Mouse (Mus musculus) right cerebral cortex, adult 2 months (tissue): ENCODE results near the gene Mical3.

ENCODE experiments used
- DNase-seq, 2 experiments: peaks; one replicate each; pipeline ENCODE4 v3.0.0; 2021 to 2022; ENCODE audit warnings: low spot score in 2 of 2

Gene Mical3

GRCm38 (mm10) chr6:121053585-121054112 lies 77.2 kb downstream of the Mical3 start:
- DNase-seq: no peak

- DNase-seq: no peak
These were observed 78.7 kb downstream of the Mical3 start for GRCm38 (mm10) chr6:121051972-121052629.

DNA sequence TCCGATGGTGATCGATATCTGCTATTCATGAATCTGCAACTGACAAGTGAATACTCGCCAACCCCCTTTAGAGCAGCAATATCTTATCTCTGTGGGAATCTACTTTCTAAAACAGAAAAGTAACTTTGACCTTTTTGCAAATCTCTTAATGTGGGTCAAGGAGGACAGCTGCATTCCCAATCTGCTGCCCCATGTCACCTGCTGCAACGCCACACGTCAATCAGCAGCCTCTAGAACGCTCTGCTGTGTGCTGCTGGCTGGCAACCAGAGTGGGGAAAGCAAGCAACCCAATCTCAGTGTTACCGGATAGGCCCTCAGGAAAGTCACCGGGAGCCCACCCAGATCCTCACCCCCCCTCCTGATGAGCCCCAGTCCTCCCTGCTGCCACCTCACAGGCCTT lies 79.4 kb downstream of the Mical3 start:
- DNase-seq: no peak

DNA sequence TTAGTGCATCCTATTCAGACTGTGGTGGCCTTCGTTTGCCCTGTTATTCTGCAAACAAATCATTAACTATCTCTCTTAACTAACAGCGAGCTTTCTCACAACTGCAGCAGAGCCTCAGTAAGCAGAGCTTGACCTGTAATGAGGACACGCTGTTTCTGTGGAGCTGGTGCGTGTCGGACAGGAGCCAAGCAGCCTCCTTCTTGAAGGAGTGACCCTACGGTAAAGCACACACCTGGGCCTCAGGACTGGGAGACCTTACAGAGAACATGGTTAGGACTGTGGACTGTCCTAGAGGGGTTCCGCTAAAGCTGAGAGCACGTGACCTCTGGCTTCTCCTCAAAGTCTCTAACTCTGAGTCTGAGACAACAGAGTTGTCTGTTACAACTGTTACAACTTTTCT lies 82.1 kb downstream of the Mical3 start:
- DNase-seq: no peak

DNA sequence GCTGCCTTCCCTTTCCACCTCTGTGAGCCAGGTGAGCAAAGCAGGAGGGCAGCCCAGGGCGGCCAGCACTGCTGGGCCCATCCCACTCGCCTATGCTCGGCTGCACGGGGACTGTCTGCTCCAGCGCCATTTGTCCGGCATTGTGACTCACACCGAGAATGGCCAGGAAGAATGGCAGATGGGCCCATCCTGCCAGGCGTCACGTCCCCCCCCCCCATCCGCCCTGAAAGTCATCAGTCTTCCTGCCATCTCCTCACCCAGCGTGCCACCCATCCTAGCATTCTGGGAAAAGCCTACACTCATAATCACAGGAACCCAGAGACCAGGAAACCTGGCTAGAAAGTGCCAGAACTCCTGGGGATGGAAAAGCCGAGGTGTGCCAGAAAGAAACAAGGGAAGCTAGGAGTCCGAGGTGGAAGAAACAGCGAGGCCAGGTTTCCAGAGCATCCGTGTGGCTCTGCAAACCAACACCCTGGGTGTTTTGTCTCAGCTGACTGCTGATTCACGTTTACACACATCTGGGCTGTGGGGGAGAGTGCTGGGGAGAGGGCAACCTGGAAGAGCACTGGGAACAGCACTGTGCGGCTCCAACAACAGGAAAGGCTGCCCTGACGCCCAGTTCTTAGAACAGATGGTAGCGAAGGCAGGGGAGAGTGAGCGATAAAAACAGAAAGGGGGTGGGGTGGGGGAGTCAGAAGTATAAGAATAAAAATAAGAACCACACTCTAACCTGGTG lies 85.3 kb downstream of the Mical3 start:
- peak; percentile 50 to 55 for DNase-seq

GRCm38 (mm10) chr6:121043434-121044189 lies 87.2 kb downstream of the Mical3 start:
- no peak for DNase-seq

- DNase-seq: no peak
These were observed 91.1 kb downstream of the Mical3 start for GRCm38 (mm10) chr6:121039719-121040118.

- DNase-seq: peak; percentile 74
These were observed 91.5 kb downstream of the Mical3 start for GRCm38 (mm10) chr6:121039286-121039685.

- no peak for DNase-seq
These were observed 93.7 kb downstream of the Mical3 start for GRCm38 (mm10) chr6:121037086-121037485.

GRCm38 (mm10) chr6:121035929-121036328 lies 94.9 kb downstream of the Mical3 start:
- no peak for DNase-seq

GRCm38 (mm10) chr6:121035268-121035667 lies 95.5 kb downstream of the Mical3 start:
- peak in 1 of 2 experiments; percentile 40 for DNase-seq

GRCm38 (mm10) chr6:121033250-121033649 lies 97.5 kb downstream of the Mical3 start:
- no peak for DNase-seq

- DNase-seq: no peak
These were observed 99.4 kb downstream of the Mical3 start for GRCm38 (mm10) chr6:121031370-121031769.

- peak; percentile 79 to 82 for DNase-seq
These were observed 100.8 kb downstream of the Mical3 start for GRCm38 (mm10) chr6:121029897-121030589.

- DNase-seq: no peak
These were observed 102.3 kb downstream of the Mical3 start for GRCm38 (mm10) chr6:121028514-121028913.

DNA sequence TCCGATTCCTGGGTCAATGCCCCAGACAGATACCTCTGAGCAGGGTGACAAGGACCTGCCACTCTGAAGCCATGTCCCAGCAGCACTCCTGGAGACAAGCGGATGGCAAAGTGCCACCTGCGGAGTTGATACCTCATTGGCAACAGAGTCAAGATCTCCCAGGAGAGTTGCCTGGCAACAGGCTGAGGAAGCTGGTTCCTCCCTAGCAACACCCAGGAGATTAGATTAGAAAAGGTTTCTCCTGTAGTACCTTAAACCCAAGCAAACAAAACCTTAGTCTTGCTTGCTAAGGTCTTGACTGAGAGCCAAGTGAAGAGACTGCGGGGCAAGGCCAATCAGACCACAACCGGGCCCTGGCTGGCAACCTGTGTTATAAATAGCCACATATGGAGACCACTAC lies 103.5 kb downstream of the Mical3 start:
- peak; percentile 68 to 82 for DNase-seq

DNA sequence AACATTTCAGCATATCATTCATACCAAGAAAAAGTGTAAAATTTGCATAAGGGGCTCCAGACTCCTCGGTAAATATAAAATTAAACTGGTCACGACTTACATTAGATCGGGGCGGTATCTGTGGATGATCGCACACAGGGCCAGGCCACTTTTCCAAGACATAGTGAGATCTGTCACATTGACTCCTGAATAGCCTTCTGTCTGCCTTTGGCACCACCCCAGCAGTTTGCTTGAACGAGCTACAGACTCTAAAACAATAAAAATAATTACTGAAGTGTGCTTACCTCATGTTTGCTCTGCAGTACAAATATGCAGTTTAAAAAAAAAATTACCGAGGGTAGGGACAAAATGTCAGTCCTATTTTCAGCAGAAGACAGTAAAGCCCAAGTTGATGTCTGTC lies 103.9 kb downstream of the Mical3 start:
- DNase-seq: no peak

DNA sequence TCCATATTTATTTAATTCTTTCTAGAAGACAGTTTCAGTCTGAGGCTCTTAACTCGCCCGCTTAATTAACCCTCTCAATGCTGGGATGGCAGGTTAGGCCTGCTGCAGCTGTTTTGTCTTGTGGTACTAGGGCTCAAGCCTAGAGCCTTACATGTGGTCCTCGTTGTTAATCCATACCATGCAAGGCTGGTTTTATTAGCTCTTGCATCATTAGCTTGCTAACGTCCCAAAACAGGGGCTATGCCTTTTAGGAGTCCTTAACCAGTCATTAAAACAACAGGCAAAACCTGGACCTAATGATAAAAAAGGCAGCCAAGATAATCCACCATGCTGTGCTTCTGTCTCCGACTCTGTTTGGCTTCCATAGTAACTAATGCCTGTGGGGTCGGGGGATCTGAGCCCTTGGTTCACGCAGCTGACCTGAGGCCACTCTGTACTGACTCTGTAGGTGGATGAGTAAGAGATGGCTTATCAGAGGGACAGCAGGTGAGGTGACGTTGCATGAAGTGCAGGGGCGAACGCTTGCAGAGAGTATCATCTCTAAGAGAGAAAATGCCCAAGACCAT lies 104.7 kb downstream of the Mical3 start:
- no peak for DNase-seq

GRCm38 (mm10) chr6:121018147-121018546 lies 112.7 kb downstream of the Mical3 start:
- no peak for DNase-seq

DNA sequence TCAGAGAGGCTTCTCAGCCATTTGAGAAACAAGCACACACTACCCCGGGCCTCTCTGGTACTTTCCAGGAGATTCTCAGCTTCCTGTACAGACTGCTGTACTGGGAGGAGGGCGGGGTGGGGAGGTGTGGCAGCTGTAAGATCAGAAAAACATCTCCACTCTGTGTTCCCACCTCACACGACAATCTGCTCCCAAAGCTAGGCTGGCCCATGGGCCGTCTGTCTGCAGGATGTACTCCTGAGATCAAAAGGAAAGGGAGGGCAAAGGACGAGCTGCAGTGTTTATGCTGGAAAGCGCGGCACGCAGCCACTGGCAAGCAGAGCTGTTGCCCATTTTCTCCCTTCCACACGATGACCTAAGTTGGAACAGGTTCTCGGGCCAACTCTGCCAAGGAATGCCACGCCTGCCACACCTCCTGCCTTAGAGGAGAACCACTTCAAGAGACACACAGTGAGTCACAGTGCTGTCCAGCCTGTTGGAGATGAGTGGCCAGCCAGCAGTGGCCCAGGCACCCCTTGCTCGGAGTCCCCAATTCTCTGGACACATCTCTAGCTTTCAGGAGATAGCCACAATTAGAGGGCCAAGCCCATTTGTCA lies 113.3 kb downstream of the Mical3 start:
- peak in 1 of 2 experiments; percentile 11 for DNase-seq

GRCm38 (mm10) chr6:121016097-121016496 lies 114.7 kb downstream of the Mical3 start:
- no peak for DNase-seq
